Mouse (Mus musculus) liver, postnatal 0 days (tissue): ENCODE data around the gene Klf12.

ENCODE experiments used
- CTCF ChIP-seq: sonication (generic); IDR thresholded peaks from 2 replicates; pipeline ENCODE4 v1.5.1; 2016; ENCODE audit warnings: antibody characterized with exemption, low read depth
- EP300 ChIP-seq: IDR thresholded peaks from 2 replicates; pipeline ENCODE4 v1.6.1; 2016; ENCODE audit warnings: antibody characterized with exemption, low read depth, mild to moderate bottlenecking

- TF ChIP-seq CTCF (no peak), EP300 (peak; percentile 69; the same call in 1 of the 2 replicates)
Observed at GRCm38 (mm10) chr14:100324303-100324702, 39.8 kb upstream of the Klf12 start.
